Mouse (Mus musculus) CH12.LX (cell line): ENCODE measurements around the gene Calcb. TPM values are rescaled to one million over a fixed set of nuclear protein-coding genes. Genes with fewer than 3 reads are reported as not detected.

Experiments used
- DNase-seq: peaks from one replicate; pipeline ENCODE4 v3.0.0-alpha.2; 2013; ENCODE audit errors: extremely low read depth
- H3K27ac ChIP-seq: 2 replicates; pipeline ENCODE4 v1.5.1; 2012; ENCODE audit warnings: low read depth, mild to moderate bottlenecking, control low read depth, moderate library complexity; ENCODE audit not compliant: insufficient read depth
- H3K27me3 ChIP-seq: replicated peaks from 2 replicates; pipeline ENCODE3; 2012; ENCODE audit warnings: inconsistent platforms
- H3K36me3 ChIP-seq, 2 experiments: replicated peaks in 1 of 2; 2 replicates each; pipeline versions ENCODE3 to v1.6.1; 2012; ENCODE audit warnings: inconsistent platforms in 1 of 2, low read length in 1 of 2, mild to moderate bottlenecking in 1 of 2, mixed read lengths in 1 of 2, moderate library complexity in 1 of 2; ENCODE audit not compliant: control insufficient read depth in 1 of 2, insufficient read depth in 1 of 2
- H3K4me1 ChIP-seq, 2 experiments: 2 replicates each; pipeline ENCODE4 v1.6.1; 2012; ENCODE audit warnings: inconsistent platforms in 1 of 2, moderate library complexity in 1 of 2; ENCODE audit not compliant: insufficient read depth in 2 of 2, control insufficient read depth in 1 of 2
- H3K4me2 ChIP-seq: 2 replicates; pipeline ENCODE4 v1.6.1; 2012; ENCODE audit warnings: low read depth, mild to moderate bottlenecking, control low read depth; ENCODE audit not compliant: poor library complexity, insufficient read depth, severe bottlenecking
- H3K4me3 ChIP-seq, 3 experiments: fragments of 150-350 bp in 1 of 3; sonication (generic) in 1 of 3; replicated peaks in 1 of 3; 2 replicates each; pipeline versions ENCODE3 to v1.5.1; 2011 to 2012; ENCODE audit warnings: low read depth in 2 of 3, low read length in 2 of 3, mild to moderate bottlenecking in 2 of 3, moderate library complexity in 2 of 3, control low read depth in 1 of 3, improper control_type of control experiment in 1 of 3, inconsistent platforms in 1 of 3, mixed read lengths in 1 of 3; ENCODE audit not compliant: poor library complexity in 1 of 3
- H3K79me2 ChIP-seq: replicated peaks from 2 replicates; pipeline ENCODE4 v1.6.1; 2012; ENCODE audit warnings: mild to moderate bottlenecking, moderate library complexity; ENCODE audit not compliant: control insufficient read depth, poor library complexity, insufficient read depth, severe bottlenecking; ENCODE audit errors: extremely low read depth
- H3K9ac ChIP-seq: 2 replicates; pipeline ENCODE4 v1.6.1; 2012; ENCODE audit warnings: low read depth, mild to moderate bottlenecking, control low read depth, moderate library complexity; ENCODE audit not compliant: insufficient read depth
- H3K9me3 ChIP-seq: replicated peaks from 2 replicates; pipeline ENCODE3; 2012; ENCODE audit warnings: low read length, inconsistent platforms, mixed read lengths
- CHD1 ChIP-seq: IDR thresholded peaks from 2 replicates; pipeline ENCODE4 v1.6.1; 2012; ENCODE audit warnings: low read depth, low read length, improper control_type of control experiment, inconsistent platforms
- HCFC1 ChIP-seq: IDR thresholded peaks from 2 replicates; pipeline ENCODE4 v1.6.1; 2012; ENCODE audit warnings: low read depth, mild to moderate bottlenecking, inconsistent platforms, low read length, improper control_type of control experiment
- MAFK ChIP-seq: IDR thresholded peaks from 2 replicates; pipeline ENCODE4 v1.6.1; 2011; ENCODE audit warnings: low read length, improper control_type of control experiment; ENCODE audit not compliant: insufficient replicate concordance
- MAX ChIP-seq: IDR thresholded peaks from 2 replicates; pipeline ENCODE4 v1.6.1; 2011; ENCODE audit warnings: low read length, improper control_type of control experiment
- MEF2A ChIP-seq: IDR thresholded peaks from 2 replicates; pipeline ENCODE4 v1.6.1; 2014; ENCODE audit warnings: low read depth, mild to moderate bottlenecking, inconsistent platforms, low read length, improper control_type of control experiment, borderline replicate concordance
- MYC ChIP-seq: IDR thresholded peaks from 2 replicates; pipeline ENCODE4 v1.6.1; 2011; ENCODE audit warnings: low read depth, mild to moderate bottlenecking, improper control_type of control experiment, low read length
- POLR2AphosphoS2 ChIP-seq: IDR thresholded peaks from 2 replicates; pipeline ENCODE4 v1.6.1; 2011; ENCODE audit warnings: low read depth, low read length, improper control_type of control experiment
- RAD21 ChIP-seq: IDR thresholded peaks from 2 replicates; pipeline ENCODE4 v1.6.1; 2011; ENCODE audit warnings: low read depth, mild to moderate bottlenecking, low read length, improper control_type of control experiment, moderate library complexity
- TCF12 ChIP-seq: IDR thresholded peaks from 2 replicates; pipeline ENCODE4 v1.6.1; 2014; ENCODE audit warnings: low read depth, mild to moderate bottlenecking, inconsistent platforms, low read length, improper control_type of control experiment
- ZC3H11A ChIP-seq: IDR thresholded peaks from 2 replicates; pipeline ENCODE4 v1.6.1; 2012; ENCODE audit warnings: low read depth, mild to moderate bottlenecking, inconsistent platforms, low read length, improper control_type of control experiment
- dilution Hi-C: fragments of 300-500 bp; cut with MboI; formaldehyde crosslinking; loops from 2 replicates; pipeline ENCODE4 v1.14.3; 2020; ENCODE audit warnings: low sequenced_read_pairs; ENCODE audit not compliant: extremely low pct_unique_long_range_greater_than_20kb, extremely low pct_ligation_motif_present
- in situ Hi-C: fragments of 300-500 bp; cut with MboI; formaldehyde crosslinking; loops from 3 replicates; pipeline ENCODE4 v1.14.3; 2019; ENCODE audit warnings: low sequenced_read_pairs, low pct_ligation_motif_present, low pct_unique_long_range_greater_than_20kb, mixed read lengths
- polyA plus RNA-seq: library from polyadenylated mRNA; unstranded; fragments of >175 nt; gene quantifications from 2 replicates; pipeline ENCODE4 v1.2.1, GENCODE M21; 2012; ENCODE audit warnings: low read depth; ENCODE audit not compliant: insufficient read length
- total RNA-seq, 2 experiments: library from RNA; depleted of rRNA; stranded (reverse); fragments of 300-350 nt in 1 of 2; fragments of >200 nt in 1 of 2; gene quantifications; 2 replicates each; pipeline ENCODE4 v1.2.3; 2012 to 2014

Gene Calcb
- total and polyA plus RNA-seq, 3 experiments, result not detected

DNA sequence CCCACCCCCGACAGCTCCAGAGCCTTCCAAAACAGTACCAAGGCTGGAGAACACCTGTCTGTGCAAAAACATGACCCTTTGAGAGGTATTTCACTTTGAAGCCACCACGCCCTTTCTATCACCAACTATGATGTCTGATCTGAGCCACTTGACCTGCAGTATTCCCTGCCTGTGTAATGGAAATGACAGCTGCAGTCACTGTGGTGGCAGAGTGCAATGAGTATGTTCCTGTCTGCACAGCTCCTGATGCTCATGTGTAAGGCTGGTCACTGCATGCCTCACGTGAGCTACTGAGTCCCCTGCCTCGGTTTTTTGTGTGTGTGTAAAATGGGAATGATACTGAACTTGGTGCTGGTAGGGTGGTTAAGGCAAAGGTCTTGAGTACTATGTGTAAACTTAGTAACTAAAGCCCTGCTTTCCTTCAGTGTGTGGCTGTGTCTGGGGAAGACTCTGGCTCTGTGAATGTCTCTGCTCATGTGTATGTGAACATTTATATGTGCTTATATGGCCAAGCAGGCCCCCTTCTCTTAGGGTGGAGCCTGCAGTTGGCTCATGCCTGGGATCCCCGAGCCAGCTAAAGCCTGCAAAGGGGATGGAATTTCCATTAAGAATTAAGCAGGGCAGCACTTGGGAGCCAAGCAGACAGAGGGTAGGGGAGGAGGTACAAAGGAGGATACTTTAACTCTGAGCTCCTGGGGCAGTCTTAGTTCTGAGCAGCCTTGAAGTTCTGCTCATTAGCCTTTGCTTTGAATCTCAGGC is 24.8 kb downstream of the Calcb start, which contains the start of gene Insc:
Gene Insc, plus strand, starts transcription at position 673 of the 759 bp plus-strand sequence.
- H3K9ac ChIP-seq, result no peak within 1 kb of the TSS
- dilution Hi-C loops (no loop called here), in situ Hi-C loops (loop anchor here (10.0 kb wide), 1 partner anchor 52 kb away; no protein-coding TSS in a partner anchor)
- DNase-seq, result no peak
- H3K9me3 ChIP-seq, result no peaks in the 10 kb centered on the region
- no peaks in the 10 kb centered on the region for H3K27me3 ChIP-seq
- H3K36me3 ChIP-seq, result no peaks in the 10 kb centered on the region
- no peaks in the 10 kb centered on the region for H3K79me2 ChIP-seq
- no peak for TF ChIP-seq MYC
- TF ChIP-seq MEF2A, result no peak
- H3K4me3 ChIP-seq, result no peak within 1 kb of the TSS
- no peak within 1 kb of the TSS for H3K4me2 ChIP-seq
- peaks cover 0 to 20% of the 10 kb centered on the region in 2 experiments; a peak in 2 of 4 replicates for H3K4me1 ChIP-seq
- H3K27ac ChIP-seq, result no peak within 1 kb of the TSS

DNA sequence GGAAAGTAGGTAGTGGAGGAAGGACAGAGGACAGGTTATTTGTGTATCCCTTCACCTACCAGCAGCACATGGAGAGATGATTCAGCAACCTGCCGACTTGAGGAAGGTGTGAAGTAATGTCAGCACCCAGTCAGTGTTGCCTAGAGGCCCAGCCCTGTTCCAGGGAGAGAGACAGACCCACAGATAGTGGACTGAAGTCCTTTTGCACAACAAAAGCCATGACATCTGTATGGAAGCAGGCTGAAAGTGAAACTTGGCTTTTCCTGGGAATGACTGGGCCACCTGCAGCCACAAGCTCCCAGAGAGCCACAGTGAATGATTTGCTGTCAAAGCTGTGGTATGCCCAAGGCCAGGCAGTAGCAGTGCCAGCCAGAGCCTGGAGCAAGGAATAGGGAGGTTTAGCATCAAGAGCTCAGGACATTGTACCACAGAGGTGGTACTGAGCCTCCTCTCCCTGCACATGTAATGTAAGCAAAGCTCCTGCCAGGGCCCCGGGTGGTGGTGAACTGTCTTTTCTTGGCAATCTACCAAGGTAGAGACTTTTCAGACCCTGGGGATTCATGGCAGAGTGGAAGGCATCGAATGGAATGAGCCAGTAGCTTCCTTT is 26.3 kb downstream of the Calcb start:
- peaks cover 0 to 14% of the 10 kb centered on the region in 2 experiments; a peak in 2 of 4 replicates for H3K4me1 ChIP-seq
- no peaks in the 10 kb centered on the region for H3K9me3 ChIP-seq
- H3K9ac ChIP-seq, result no peak overlapping the region
- TF ChIP-seq ZC3H11A (no peak), TCF12 (no peak), CHD1 (no peak), MAX (no peak), MAFK (no peak), HCFC1 (no peak), POLR2AphosphoS2 (no peak), RAD21 (no peak)
- in situ Hi-C loops, result loop anchor here (10.0 kb wide), 1 partner anchor 50 kb away; no protein-coding TSS in a partner anchor
- no peaks in the 10 kb centered on the region for H3K27me3 ChIP-seq
- H3K79me2 ChIP-seq, result no peaks in the 10 kb centered on the region
- H3K4me2 ChIP-seq, result no peak overlapping the region
- dilution Hi-C loops, result no loop called here
- DNase-seq, result no peak
- H3K27ac ChIP-seq, result no peak overlapping the region
- no peaks in the 10 kb centered on the region for H3K36me3 ChIP-seq
- H3K4me3 ChIP-seq, result no peak overlapping the region
